Mouse (Mus musculus): ENCODE results near the gene Tle2. TPM values are rescaled to one million over a fixed set of nuclear protein-coding genes. Genes with fewer than 3 reads are reported as not detected.

Gene Tle2
- total and polyA plus RNA-seq, 3 experiments = 0.45 to 3.6 (median 1.5) TPM

- DNase-seq (ENCODE audit: low spot score) = no peak
- no peak for TF ChIP-seq GATA2 (IDR thresholded peaks at IDR 0.05; ENCODE audit: borderline replicate concordance, low read depth, low read length)
- no peak for TF ChIP-seq GATA1 (IDR thresholded peaks at IDR 0.05; ENCODE audit: borderline replicate concordance, low read length)
- TF ChIP-seq CTCF (IDR thresholded peaks at IDR 0.05; ENCODE audit: low read depth, low read length) = no peak
- no peak for TF ChIP-seq POLR2AphosphoS5 (IDR thresholded peaks at IDR 0.05; ENCODE audit: insufficient replicate concordance, low read depth, low read length)
- TF ChIP-seq TAL1 (conservative IDR thresholded peaks at IDR 0.05; ENCODE audit: low read depth, low read length) = no peak
- no peak for ATAC-seq (ENCODE audit: extremely low read depth, insufficient number of reproducible peaks, low FRiP score, poor library complexity, severe bottlenecking)
- H3K36me3 ChIP-seq (replicated peaks) = peaks cover 6% of the 10 kb centered on the region
- H3K4me1 ChIP-seq (ENCODE audit: insufficient read depth, low read depth, low read length) = peaks cover 66% of the 10 kb centered on the region
- H3K4me3 ChIP-seq (ENCODE audit: low read depth, low read length) = no peak overlapping the region
- no peaks in the 10 kb centered on the region for H3K9me3 ChIP-seq (replicated peaks)
- H3K27me3 ChIP-seq (ENCODE audit: insufficient read depth, low read length) = peaks cover 60% of the 10 kb centered on the region
Measured at GRCm38 (mm10) chr10:81596611-81597010, 22.2 kb downstream of the Tle2 start.

- Histone ChIP-seq H3K27me3 (ENCODE audit: insufficient read depth, low read length) (peaks cover 53% of the 10 kb centered on the region), H3K36me3 (replicated peaks) (peaks cover 6% of the 10 kb centered on the region), H3K4me1 (ENCODE audit: insufficient read depth, low read depth, low read length) (peaks cover 71% of the 10 kb centered on the region), H3K9me3 (replicated peaks) (no peaks in the 10 kb centered on the region), H3K4me3 (ENCODE audit: low read depth, low read length) (peak overlapping the region; percentile 30; the same call in 1 of the 2 replicates)
- ATAC-seq (ENCODE audit: extremely low read depth, insufficient number of reproducible peaks, low FRiP score, poor library complexity, severe bottlenecking) (no peak), DNase-seq (ENCODE audit: low spot score) (no peak)
- TF ChIP-seq GATA1 (IDR thresholded peaks at IDR 0.05; ENCODE audit: borderline replicate concordance, low read length) (no peak), CTCF (IDR thresholded peaks at IDR 0.05; ENCODE audit: low read depth, low read length) (no peak), GATA2 (IDR thresholded peaks at IDR 0.05; ENCODE audit: borderline replicate concordance, low read depth, low read length) (no peak), POLR2AphosphoS5 (IDR thresholded peaks at IDR 0.05; ENCODE audit: insufficient replicate concordance, low read depth, low read length) (no peak), TAL1 (conservative IDR thresholded peaks at IDR 0.05; ENCODE audit: low read depth, low read length) (no peak)
Measured at GRCm38 (mm10) chr10:81597137-81597950, 23.0 kb downstream of the Tle2 start.

GRCm38 (mm10) chr10:81598342-81598741 lies 24.0 kb downstream of the Tle2 start:
- no peak for DNase-seq (ENCODE audit: low spot score)
- H3K27me3 ChIP-seq (ENCODE audit: insufficient read depth, low read length) = peaks cover 43% of the 10 kb centered on the region
- peaks cover 77% of the 10 kb centered on the region for H3K4me1 ChIP-seq (ENCODE audit: insufficient read depth, low read depth, low read length)

GRCm38 (mm10) chr10:81598871-81599270 lies 24.5 kb downstream of the Tle2 start:
- TF ChIP-seq POLR2AphosphoS5 (IDR thresholded peaks at IDR 0.05; ENCODE audit: insufficient replicate concordance, low read depth, low read length) (no peak), CTCF (IDR thresholded peaks at IDR 0.05; ENCODE audit: low read depth, low read length) (no peak), TAL1 (conservative IDR thresholded peaks at IDR 0.05; ENCODE audit: low read depth, low read length) (no peak), GATA1 (IDR thresholded peaks at IDR 0.05; ENCODE audit: borderline replicate concordance, low read length) (no peak), GATA2 (IDR thresholded peaks at IDR 0.05; ENCODE audit: borderline replicate concordance, low read depth, low read length) (no peak)
- peaks cover 38% of the 10 kb centered on the region for H3K27me3 ChIP-seq (ENCODE audit: insufficient read depth, low read length)

More at GRCm38 (mm10) chr10:81598342-81598741, 24.0 kb downstream of the Tle2 start:
- no peak for ATAC-seq (ENCODE audit: extremely low read depth, insufficient number of reproducible peaks, low FRiP score, poor library complexity, severe bottlenecking)
- TF ChIP-seq GATA2 (IDR thresholded peaks at IDR 0.05; ENCODE audit: borderline replicate concordance, low read depth, low read length) (no peak), POLR2AphosphoS5 (IDR thresholded peaks at IDR 0.05; ENCODE audit: insufficient replicate concordance, low read depth, low read length) (no peak), GATA1 (IDR thresholded peaks at IDR 0.05; ENCODE audit: borderline replicate concordance, low read length) (no peak), CTCF (IDR thresholded peaks at IDR 0.05; ENCODE audit: low read depth, low read length) (no peak), TAL1 (conservative IDR thresholded peaks at IDR 0.05; ENCODE audit: low read depth, low read length) (no peak)
- Histone ChIP-seq H3K4me3 (ENCODE audit: low read depth, low read length) (no peak overlapping the region), H3K9me3 (replicated peaks) (no peaks in the 10 kb centered on the region), H3K36me3 (replicated peaks) (peaks cover 6% of the 10 kb centered on the region)

GRCm38 (mm10) chr10:81599630-81600029 lies 25.3 kb downstream of the Tle2 start:
- H3K36me3 ChIP-seq (replicated peaks) = no peaks in the 10 kb centered on the region
- no peak for TF ChIP-seq CTCF (IDR thresholded peaks at IDR 0.05; ENCODE audit: low read depth, low read length)
- no peak for TF ChIP-seq POLR2AphosphoS5 (IDR thresholded peaks at IDR 0.05; ENCODE audit: insufficient replicate concordance, low read depth, low read length)
- TF ChIP-seq GATA2 (IDR thresholded peaks at IDR 0.05; ENCODE audit: borderline replicate concordance, low read depth, low read length) = no peak
- no peak for TF ChIP-seq GATA1 (IDR thresholded peaks at IDR 0.05; ENCODE audit: borderline replicate concordance, low read length)
- no peak for TF ChIP-seq TAL1 (conservative IDR thresholded peaks at IDR 0.05; ENCODE audit: low read depth, low read length)
- no peak for DNase-seq (ENCODE audit: low spot score)
- H3K4me1 ChIP-seq (ENCODE audit: insufficient read depth, low read depth, low read length) = peaks cover 75% of the 10 kb centered on the region
- no peaks in the 10 kb centered on the region for H3K9me3 ChIP-seq (replicated peaks)
- no peak overlapping the region for H3K4me3 ChIP-seq (ENCODE audit: low read depth, low read length)
- no peak for ATAC-seq (ENCODE audit: extremely low read depth, insufficient number of reproducible peaks, low FRiP score, poor library complexity, severe bottlenecking)
- peaks cover 31% of the 10 kb centered on the region for H3K27me3 ChIP-seq (ENCODE audit: insufficient read depth, low read length)

More at GRCm38 (mm10) chr10:81598871-81599270, 24.5 kb downstream of the Tle2 start:
- Histone ChIP-seq H3K36me3 (replicated peaks) (peaks cover 5% of the 10 kb centered on the region), H3K4me3 (ENCODE audit: low read depth, low read length) (no peak overlapping the region), H3K9me3 (replicated peaks) (no peaks in the 10 kb centered on the region), H3K4me1 (ENCODE audit: insufficient read depth, low read depth, low read length) (peaks cover 72% of the 10 kb centered on the region)
- no peak for ATAC-seq (ENCODE audit: extremely low read depth, insufficient number of reproducible peaks, low FRiP score, poor library complexity, severe bottlenecking)
- DNase-seq (ENCODE audit: low spot score) = no peak

- Histone ChIP-seq H3K36me3 (replicated peaks) (no peaks in the 10 kb centered on the region), H3K4me1 (ENCODE audit: insufficient read depth, low read depth, low read length) (peaks cover 80% of the 10 kb centered on the region), H3K4me3 (ENCODE audit: low read depth, low read length) (no peak overlapping the region; the same call in 1 of the 2 replicates), H3K27me3 (ENCODE audit: insufficient read depth, low read length) (peaks cover 27% of the 10 kb centered on the region), H3K9me3 (replicated peaks) (no peaks in the 10 kb centered on the region)
- ATAC-seq (ENCODE audit: extremely low read depth, insufficient number of reproducible peaks, low FRiP score, poor library complexity, severe bottlenecking) (no peak), DNase-seq (ENCODE audit: low spot score) (no peak)
- TF ChIP-seq POLR2AphosphoS5 (IDR thresholded peaks at IDR 0.05; ENCODE audit: insufficient replicate concordance, low read depth, low read length) = no peak
- TF ChIP-seq CTCF (IDR thresholded peaks at IDR 0.05; ENCODE audit: low read depth, low read length) = no peak
- TF ChIP-seq TAL1 (conservative IDR thresholded peaks at IDR 0.05; ENCODE audit: low read depth, low read length) = no peak
- TF ChIP-seq GATA1 (IDR thresholded peaks at IDR 0.05; ENCODE audit: borderline replicate concordance, low read length) = no peak
- TF ChIP-seq GATA2 (IDR thresholded peaks at IDR 0.05; ENCODE audit: borderline replicate concordance, low read depth, low read length) = no peak
Measured at GRCm38 (mm10) chr10:81600096-81600495, 25.7 kb downstream of the Tle2 start.

Measured in G1E (cell line).